ENCODE assay signal across 10 mouse cellular contexts in genomic region chr7:44337121-44337849, GRCm38 (mm10). TPM values are rescaled to one million over a fixed set of nuclear protein-coding genes. Genes with fewer than 3 reads are reported as not detected.
DNase-seq lines count a peak whose midpoint lies in the region; ATAC-seq and TF ChIP-seq lines count a peak whose summit lies in the region.
"Had no signal": no experiment of that assay in that cellular context is flagged by ENCODE, and none has a peak within 500 bp of the region (broad histone marks: within the 10 kb centered on the region; RNA-seq: fewer than 3 reads in every experiment).

No protein-coding gene starts in this region.

- 0 out of 2 replicates have a peak overlapping the region, but pooled peaks have one; percentile 40 for H3K4me3 ChIP-seq in kidney, embryonic 14.5 days (ENCODE audit: low read length)
- peak overlapping the region; percentile 70 for H3K4me3 ChIP-seq in forebrain, postnatal 0 days (ENCODE audit: low read depth, low read length)
- peak overlapping the region; percentile 78 for H3K4me3 ChIP-seq in midbrain, embryonic 16.5 days (ENCODE audit: low read depth, low read length)
- no peak overlapping the region for H3K4me3 ChIP-seq in liver, embryonic 11.5 days (ENCODE audit: low read depth, low read length)

- ATAC-seq in kidney, embryonic 14.5 days (ENCODE audit: low FRiP score, low TSS enrichment): no peak
- peak; percentile 14 for ATAC-seq in forebrain, postnatal 0 days
- peak; percentile 13 for ATAC-seq in midbrain, embryonic 16.5 days
- ATAC-seq in megakaryocyte-erythroid progenitor cell, adult 5-6 weeks (replicated peaks; ENCODE audit: low FRiP score, low TSS enrichment, poor library complexity, severe bottlenecking): no peak
- no peak for ATAC-seq in megakaryocyte, adult 5-6 weeks (ENCODE audit: poor library complexity, severe bottlenecking)
- no peak for ATAC-seq in liver, embryonic 11.5 days (replicated peaks; ENCODE audit: low FRiP score)

- peaks cover 60% of the 10 kb centered on the region for H3K27me3 ChIP-seq in kidney, embryonic 14.5 days (ENCODE audit: control insufficient read depth, insufficient read depth, low read length)
- H3K27me3 ChIP-seq in forebrain, postnatal 0 days (ENCODE audit: insufficient read depth, low read length): no peaks in the 10 kb centered on the region
- H3K27me3 ChIP-seq in midbrain, embryonic 16.5 days (ENCODE audit: control insufficient read depth, insufficient read depth, low read depth, low read length): no peaks in the 10 kb centered on the region
- peaks cover 72% of the 10 kb centered on the region for H3K27me3 ChIP-seq in liver, embryonic 11.5 days (replicated peaks; ENCODE audit: control insufficient read depth, insufficient read depth, low read length)

- H3K27ac ChIP-seq in kidney, embryonic 14.5 days (ENCODE audit: low read depth, low read length): no peak overlapping the region
- peak overlapping the region; percentile 85 for H3K27ac ChIP-seq in forebrain, postnatal 0 days (ENCODE audit: low read depth, low read length)
- H3K27ac ChIP-seq in midbrain, embryonic 16.5 days (ENCODE audit: low read length): peak overlapping the region; percentile 90
- no peak overlapping the region for H3K27ac ChIP-seq in liver, embryonic 11.5 days (ENCODE audit: low read depth, low read length)

- H3K4me1 ChIP-seq in kidney, embryonic 14.5 days (ENCODE audit: control insufficient read depth, insufficient read depth, low read length): no peaks in the 10 kb centered on the region
- H3K4me1 ChIP-seq in forebrain, postnatal 0 days (ENCODE audit: insufficient read depth): peaks cover 11% of the 10 kb centered on the region; the same call in 1 of the 2 replicates
- H3K4me1 ChIP-seq in midbrain, embryonic 16.5 days (ENCODE audit: control insufficient read depth, insufficient read depth, low read length): peaks cover 19% of the 10 kb centered on the region
- no peaks in the 10 kb centered on the region; the same call in 1 of the 2 replicates for H3K4me1 ChIP-seq in liver, embryonic 11.5 days (replicated peaks; ENCODE audit: control insufficient read depth, insufficient read depth, low read length)

- H3K4me2 ChIP-seq in kidney, embryonic 14.5 days (replicated peaks; ENCODE audit: low read depth, low read length): no peak overlapping the region
- H3K4me2 ChIP-seq in forebrain, postnatal 0 days (ENCODE audit: low read depth): peak overlapping the region; percentile 88
- H3K4me2 ChIP-seq in midbrain, embryonic 16.5 days (ENCODE audit: low read length): peak overlapping the region; percentile 94
- no peak overlapping the region for H3K4me2 ChIP-seq in liver, embryonic 11.5 days
- H3K4me2 ChIP-seq: lung, embryonic 14.5 days had no signal

- TF ChIP-seq CTCF in forebrain, postnatal 0 days (IDR thresholded peaks at IDR 0.05; ENCODE audit: low read depth): no peak

- WGBS in kidney, embryonic 14.5 days: 2% methylated on average over 32 of the region's 32 CpGs
- 6% methylated on average over 32 of the region's 32 CpGs for WGBS in forebrain, postnatal 0 days
- WGBS in midbrain, embryonic 16.5 days: 2% methylated on average over 30 of the region's 32 CpGs
- 6% methylated on average over 32 of the region's 32 CpGs for WGBS in liver, embryonic 11.5 days

- H3K9me3 ChIP-seq in kidney, embryonic 14.5 days (ENCODE audit: control insufficient read depth, low read length): no peaks in the 10 kb centered on the region
- H3K9me3 ChIP-seq in forebrain, postnatal 0 days (ENCODE audit: low read length): no peaks in the 10 kb centered on the region
- no peaks in the 10 kb centered on the region for H3K9me3 ChIP-seq in midbrain, embryonic 16.5 days (replicated peaks; ENCODE audit: control insufficient read depth, low read length, poor library complexity, severe bottlenecking)
- H3K9me3 ChIP-seq in liver, embryonic 11.5 days (ENCODE audit: control insufficient read depth, low read length): no peaks in the 10 kb centered on the region

- no peak overlapping the region for H3K9ac ChIP-seq in kidney, embryonic 14.5 days (ENCODE audit: low read depth, low read length)
- peak overlapping the region; percentile 84 for H3K9ac ChIP-seq in forebrain, postnatal 0 days
- H3K9ac ChIP-seq in midbrain, embryonic 16.5 days (ENCODE audit: low read depth, low read length): peak overlapping the region; percentile 95
- no peak overlapping the region for H3K9ac ChIP-seq in liver, embryonic 11.5 days (ENCODE audit: low read depth, low read length)
- H3K9ac ChIP-seq: lung, embryonic 14.5 days had no signal

- H3K36me3 ChIP-seq in kidney, embryonic 14.5 days (ENCODE audit: control insufficient read depth, insufficient read depth, low read length): no peaks in the 10 kb centered on the region
- H3K36me3 ChIP-seq in forebrain, postnatal 0 days (ENCODE audit: insufficient read depth): peaks cover 11% of the 10 kb centered on the region
- peaks cover 7% of the 10 kb centered on the region; the same call in 1 of the 2 replicates for H3K36me3 ChIP-seq in midbrain, embryonic 16.5 days (ENCODE audit: control insufficient read depth, insufficient read depth, low read length)
- H3K36me3 ChIP-seq in liver, embryonic 11.5 days (ENCODE audit: control insufficient read depth, insufficient read depth, low read length): no peaks in the 10 kb centered on the region

- no peak for DNase-seq in kidney, adult 11 months
- DNase-seq in cerebellum, adult 8-10 months: peak; percentile 45
- no peak for DNase-seq in forebrain, postnatal 0 days
- DNase-seq in liver, embryonic 11.5 days (ENCODE audit: low spot score): no peak
- DNase-seq: lung, embryonic 14.5 days had no signal

RNA-seq across cellular contexts. Expression of gene Shank1, which starts 27.2 kb away (rescaled TPM):
- polyA plus RNA-seq in kidney, embryonic 14.5 days (2014; fragmentation: Nextera tagmentation; extraction: Ambion mirVana): 1.3 and 1.9 TPM in 2 replicates
- total RNA-seq in forebrain, postnatal 0 days (2014; rRNA removed): 31.1 and 34.2 TPM in 2 replicates
- polyA plus RNA-seq in forebrain, postnatal 0 days (2015; fragmentation: Nextera tagmentation; extraction: Ambion mirVana): 15.4 and 29.7 TPM in 2 replicates
- 35.6 and 36.8 TPM in 2 replicates for polyA plus RNA-seq in midbrain, embryonic 16.5 days (2015; fragmentation: Nextera tagmentation; extraction: Ambion mirVana)
- 0.22 and 1.3 TPM in 2 replicates for total RNA-seq in megakaryocyte-erythroid progenitor cell, adult 5-6 weeks (2014; fragmentation: Nextera tagmentation)
- 0.27 TPM in 1 of 2 replicates, not detected in the other for total RNA-seq in megakaryocyte-erythroid progenitor cell, adult 5-6 weeks (2017)
- 0.02 and 0.07 TPM in 2 replicates for total RNA-seq in megakaryocyte, adult 5-6 weeks (2015)
- not detected in 2 replicates for total RNA-seq in megakaryocyte, adult 5-6 weeks (2017)
- 0.62 and 0.69 TPM in 2 replicates for polyA plus RNA-seq in liver, embryonic 11.5 days (2014; fragmentation: Nextera tagmentation; extraction: Ambion mirVana)
- total RNA-seq: common myeloid progenitor, adult 5-6 weeks had no signal

RNA-seq across cellular contexts. Expression of gene Clec11a, which starts 30.6 kb away (rescaled TPM):
- polyA plus RNA-seq in kidney, embryonic 14.5 days (2014; fragmentation: Nextera tagmentation; extraction: Ambion mirVana): 3.4 TPM in 2 replicates
- total RNA-seq in forebrain, postnatal 0 days (2014; rRNA removed): 3.8 and 4.7 TPM in 2 replicates
- polyA plus RNA-seq in forebrain, postnatal 0 days (2015; fragmentation: Nextera tagmentation; extraction: Ambion mirVana): 3.7 and 4.3 TPM in 2 replicates
- 4.0 and 4.2 TPM in 2 replicates for polyA plus RNA-seq in midbrain, embryonic 16.5 days (2015; fragmentation: Nextera tagmentation; extraction: Ambion mirVana)
- 0.74 and 0.77 TPM in 2 replicates for total RNA-seq in megakaryocyte-erythroid progenitor cell, adult 5-6 weeks (2014; fragmentation: Nextera tagmentation)
- total RNA-seq in megakaryocyte-erythroid progenitor cell, adult 5-6 weeks (2017): 1.7 and 4.3 TPM in 2 replicates
- total RNA-seq in megakaryocyte, adult 5-6 weeks (2015): 0.80 and 1.9 TPM in 2 replicates
- 0.77 and 1.7 TPM in 2 replicates for total RNA-seq in megakaryocyte, adult 5-6 weeks (2017)
- 0.90 and 1.1 TPM in 2 replicates for polyA plus RNA-seq in liver, embryonic 11.5 days (2014; fragmentation: Nextera tagmentation; extraction: Ambion mirVana)

RNA-seq across cellular contexts. Expression of gene Syt3, which starts 46.6 kb away (rescaled TPM):
- 1.4 and 2.3 TPM in 2 replicates for polyA plus RNA-seq in kidney, embryonic 14.5 days (2014; fragmentation: Nextera tagmentation; extraction: Ambion mirVana)
- 48.2 and 77.2 TPM in 2 replicates for total RNA-seq in forebrain, postnatal 0 days (2014; rRNA removed)
- 43.9 and 55.0 TPM in 2 replicates for polyA plus RNA-seq in forebrain, postnatal 0 days (2015; fragmentation: Nextera tagmentation; extraction: Ambion mirVana)
- polyA plus RNA-seq in midbrain, embryonic 16.5 days (2015; fragmentation: Nextera tagmentation; extraction: Ambion mirVana): 57.4 and 73.2 TPM in 2 replicates
- total RNA-seq in megakaryocyte-erythroid progenitor cell, adult 5-6 weeks (2014; fragmentation: Nextera tagmentation): not detected in 2 replicates
- 0.61 TPM in 1 of 2 replicates, not detected in the other for total RNA-seq in megakaryocyte-erythroid progenitor cell, adult 5-6 weeks (2017)
- 0.29 TPM in 1 of 2 replicates, not detected in the other for total RNA-seq in megakaryocyte, adult 5-6 weeks (2015)
- 0.22 TPM in 1 of 2 replicates, not detected in the other for total RNA-seq in megakaryocyte, adult 5-6 weeks (2017)
- 0.35 and 0.40 TPM in 2 replicates for polyA plus RNA-seq in liver, embryonic 11.5 days (2014; fragmentation: Nextera tagmentation; extraction: Ambion mirVana)

RNA-seq across cellular contexts. Expression of gene 1700008O03Rik, which starts 48.3 kb away (rescaled TPM):
- polyA plus RNA-seq in kidney, embryonic 14.5 days (2014; fragmentation: Nextera tagmentation; extraction: Ambion mirVana): 1.0 and 1.5 TPM in 2 replicates
- total RNA-seq in forebrain, postnatal 0 days (2014; rRNA removed): 1.3 and 7.3 TPM in 2 replicates
- polyA plus RNA-seq in forebrain, postnatal 0 days (2015; fragmentation: Nextera tagmentation; extraction: Ambion mirVana): 2.7 and 3.5 TPM in 2 replicates
- polyA plus RNA-seq in midbrain, embryonic 16.5 days (2015; fragmentation: Nextera tagmentation; extraction: Ambion mirVana): 2.0 and 3.6 TPM in 2 replicates
- not detected in 2 replicates for total RNA-seq in megakaryocyte-erythroid progenitor cell, adult 5-6 weeks (2014; fragmentation: Nextera tagmentation)
- total RNA-seq in megakaryocyte-erythroid progenitor cell, adult 5-6 weeks (2017): 0.65 TPM in 1 of 2 replicates, not detected in the other
- total RNA-seq in megakaryocyte, adult 5-6 weeks (2015): 0.42 TPM in 1 of 2 replicates, not detected in the other
- not detected in 2 replicates for total RNA-seq in megakaryocyte, adult 5-6 weeks (2017)
- 0.83 and 0.93 TPM in 2 replicates for polyA plus RNA-seq in liver, embryonic 11.5 days (2014; fragmentation: Nextera tagmentation; extraction: Ambion mirVana)

Comparison
In these comparisons a context has a peak if more than half of its experiments do, and no peak if none do; other contexts are left out.
1. ATAC-seq: peak in forebrain, postnatal 0 days (single experiment) and midbrain, embryonic 16.5 days (single experiment); none in kidney, embryonic 14.5 days (single experiment), megakaryocyte-erythroid progenitor cell, adult 5-6 weeks (single experiment), megakaryocyte, adult 5-6 weeks (single experiment) and liver, embryonic 11.5 days (single experiment).
2. H3K27ac ChIP-seq: peak in forebrain, postnatal 0 days (single experiment) and midbrain, embryonic 16.5 days (single experiment); none in kidney, embryonic 14.5 days (single experiment) and liver, embryonic 11.5 days (single experiment).
3. H3K4me2 ChIP-seq: peak in forebrain, postnatal 0 days (single experiment) and midbrain, embryonic 16.5 days (single experiment); none in kidney, embryonic 14.5 days (single experiment) and liver, embryonic 11.5 days (single experiment).
4. H3K9ac ChIP-seq: peak in forebrain, postnatal 0 days (single experiment) and midbrain, embryonic 16.5 days (single experiment); none in kidney, embryonic 14.5 days (single experiment) and liver, embryonic 11.5 days (single experiment).
5. RNA of gene Syt3, which starts 46.6 kb away (polyA plus RNA-seq): 57.4 to 73.2 TPM in midbrain, embryonic 16.5 days and 43.9 to 55.0 TPM in forebrain, postnatal 0 days; 1.4 to 2.3 TPM in kidney, embryonic 14.5 days and 0.35 to 0.40 TPM in liver, embryonic 11.5 days; every median in the first group is over 10 times any median in the second.